Mouse (Mus musculus) right cerebral cortex, postnatal 4 days (tissue): Measurements from ENCODE around the gene Gpi1.
A peak's percentile ranks its signal among the peaks of the same experiment; 100 is the strongest.

Experiments used
- DNase-seq: peaks from one replicate; pipeline ENCODE4 v3.0.0-alpha.2; 2022

Gpi1 gene

DNA sequence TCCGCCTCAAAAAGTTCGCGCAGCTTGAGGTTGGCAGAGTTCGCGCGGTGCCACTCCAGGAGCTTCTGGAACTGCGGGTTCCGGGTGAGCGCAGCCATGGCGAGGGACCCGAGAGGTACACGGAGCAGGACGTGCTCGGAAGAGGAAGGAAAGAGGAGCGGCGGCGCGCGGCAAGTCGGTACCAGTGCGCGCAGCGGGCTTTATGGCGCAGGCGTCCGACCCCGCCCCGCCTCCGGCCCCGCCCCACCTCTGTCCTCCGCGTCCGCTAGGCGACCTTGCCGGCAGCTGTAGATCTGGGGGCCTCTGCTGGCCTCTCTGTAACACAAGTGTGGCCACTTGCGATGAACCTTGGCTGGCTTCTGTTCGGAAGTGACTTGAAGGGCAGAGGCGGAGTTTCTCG is at the start of gene Gpi1:
Gene Gpi1, minus strand, starts transcription at position 221 of the 400 bp plus-strand sequence.
- peak; percentile 75 for DNase-seq

- DNase-seq, result no peak
Observed at GRCm38 (mm10) chr7:34277656-34278055, 47.5 kb upstream of the Gpi1 start.

- DNase-seq, result no peak
Observed at GRCm38 (mm10) chr7:34276066-34276465, 45.9 kb upstream of the Gpi1 start.

DNA sequence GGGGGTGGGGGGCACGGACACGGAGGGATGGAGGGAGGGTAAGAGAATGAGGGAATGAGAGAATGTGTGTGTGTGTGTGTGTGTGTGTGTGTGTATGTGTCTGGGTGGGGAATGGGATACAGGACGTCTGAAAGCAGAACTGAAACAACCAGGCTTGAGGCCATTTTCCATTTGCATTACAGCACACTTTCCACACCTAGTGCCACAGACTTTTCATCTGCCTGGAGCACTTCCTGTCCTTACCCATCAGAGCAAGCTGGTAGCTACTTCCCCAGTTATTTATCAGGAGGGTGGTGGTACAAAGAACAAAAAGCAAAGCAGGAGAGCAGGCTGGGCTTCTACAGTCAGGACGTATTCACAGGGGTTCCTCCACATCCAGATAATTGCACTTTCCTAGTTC is 42.3 kb upstream of the Gpi1 start:
- DNase-seq, result no peak

GRCm38 (mm10) chr7:34268463-34268862 is 38.3 kb upstream of the Gpi1 start:
- DNase-seq, result no peak

- DNase-seq, result no peak
Observed at GRCm38 (mm10) chr7:34266421-34266820, 36.3 kb upstream of the Gpi1 start.

- DNase-seq, result peak; percentile 40
Observed at GRCm38 (mm10) chr7:34265876-34266346, 35.8 kb upstream of the Gpi1 start.

DNA sequence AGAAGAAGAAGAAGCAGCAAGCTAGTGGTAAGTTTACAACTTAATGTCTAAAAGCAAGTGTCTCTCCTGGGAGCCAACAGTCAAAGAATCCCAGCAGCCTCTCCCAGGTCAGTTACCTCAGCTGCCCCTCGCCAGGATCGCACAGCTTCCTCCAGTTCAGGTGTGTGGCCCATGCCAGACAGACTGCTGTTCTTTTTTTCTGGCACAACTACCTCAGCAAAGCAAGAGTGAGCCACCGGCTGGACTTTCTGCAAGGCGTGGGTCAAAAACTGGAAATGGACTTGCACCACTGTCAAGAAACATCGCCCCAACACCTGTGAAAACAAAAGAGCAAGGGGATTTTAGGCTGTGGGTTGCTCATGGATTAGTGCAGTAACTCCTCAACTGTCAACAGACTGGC is 33.3 kb upstream of the Gpi1 start:
- no peak for DNase-seq

DNA sequence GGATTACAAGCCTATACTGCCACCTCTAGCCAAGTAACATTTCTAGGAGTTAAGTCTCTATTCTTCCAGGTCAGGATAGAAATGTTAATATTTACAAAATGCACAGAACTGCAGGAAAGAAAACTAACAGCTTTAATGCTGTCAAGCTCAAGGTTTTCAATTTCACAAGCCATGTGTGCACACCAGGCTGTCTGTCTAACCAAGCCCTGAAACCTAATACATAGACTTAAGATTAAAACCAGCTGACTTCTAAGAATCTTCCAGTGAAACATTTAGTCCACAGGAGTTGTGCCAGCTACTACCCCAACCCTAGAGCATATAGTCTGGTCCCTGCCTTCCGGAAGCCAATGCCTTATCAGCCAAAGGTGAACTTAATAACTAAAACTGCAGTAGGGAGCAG is 28.3 kb upstream of the Gpi1 start:
- DNase-seq, result no peak

DNA sequence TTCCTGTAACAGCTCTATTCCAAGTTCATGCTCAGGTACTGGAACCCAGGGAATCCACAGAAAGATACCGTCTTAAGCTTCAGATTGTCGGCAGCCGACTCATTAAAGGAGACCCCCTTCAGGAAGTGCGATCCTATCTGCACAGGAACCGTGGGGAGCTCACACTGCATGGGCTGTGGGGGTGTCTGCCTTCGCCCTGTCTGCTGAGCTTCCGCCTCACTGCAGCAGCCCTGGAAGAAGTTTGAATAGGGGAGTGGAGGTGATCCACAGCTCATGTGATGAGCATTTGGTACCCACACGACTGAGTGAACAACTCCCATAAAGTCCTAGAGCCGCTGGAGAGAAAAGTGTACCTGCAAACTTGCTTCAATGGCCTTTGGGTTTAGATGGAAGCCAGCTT is 27.1 kb upstream of the Gpi1 start:
- no peak for DNase-seq

DNA sequence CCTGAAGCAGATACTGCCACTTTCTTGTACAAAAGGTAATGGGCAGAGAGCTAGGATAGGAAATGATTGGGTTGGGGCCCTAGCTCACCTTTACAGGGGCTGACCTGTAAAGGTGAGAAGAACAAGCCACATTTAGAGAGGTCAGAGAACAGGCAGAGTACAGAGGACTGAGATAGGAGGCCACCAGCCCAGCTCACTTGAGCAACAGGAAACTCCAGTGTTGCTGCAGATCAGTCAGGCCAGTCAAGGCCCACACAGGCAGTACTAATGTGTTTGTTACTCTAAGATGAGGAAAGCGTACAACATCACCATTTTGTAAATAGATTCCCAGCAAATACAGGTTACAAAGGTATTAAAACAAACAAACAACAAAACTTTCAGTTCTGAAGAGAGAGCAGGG is 25.8 kb upstream of the Gpi1 start:
- DNase-seq, result no peak

DNA sequence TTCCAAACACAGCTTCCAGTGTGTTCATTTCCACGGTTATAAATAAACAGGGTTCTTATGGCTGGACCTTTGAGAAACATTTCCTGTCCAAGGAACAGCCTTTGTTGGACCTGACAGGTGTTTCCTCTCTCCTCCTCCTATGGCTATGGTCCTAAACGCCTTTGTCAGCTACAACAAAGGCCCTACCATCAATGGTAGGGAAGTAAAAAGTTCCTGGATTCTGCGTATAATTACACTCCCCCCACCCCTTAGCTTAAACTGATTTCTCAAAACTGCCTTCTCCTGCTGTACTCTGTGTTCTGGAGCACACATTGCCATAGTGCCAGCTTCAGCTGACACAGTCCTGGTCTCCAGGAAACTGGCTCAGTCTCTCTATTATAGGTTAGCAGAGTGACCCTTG is 25.0 kb upstream of the Gpi1 start:
- DNase-seq, result no peak

GRCm38 (mm10) chr7:34252030-34252429 is 21.9 kb upstream of the Gpi1 start:
- DNase-seq, result no peak

- DNase-seq, result no peak
Observed at GRCm38 (mm10) chr7:34250738-34251137, 20.6 kb upstream of the Gpi1 start, which contains the start of gene Gm6096. TSS of gene Gm6096 (plus strand) at chr7:34251038.

- no peak for DNase-seq
Observed at GRCm38 (mm10) chr7:34246870-34247499, 16.8 kb upstream of the Gpi1 start.

DNA sequence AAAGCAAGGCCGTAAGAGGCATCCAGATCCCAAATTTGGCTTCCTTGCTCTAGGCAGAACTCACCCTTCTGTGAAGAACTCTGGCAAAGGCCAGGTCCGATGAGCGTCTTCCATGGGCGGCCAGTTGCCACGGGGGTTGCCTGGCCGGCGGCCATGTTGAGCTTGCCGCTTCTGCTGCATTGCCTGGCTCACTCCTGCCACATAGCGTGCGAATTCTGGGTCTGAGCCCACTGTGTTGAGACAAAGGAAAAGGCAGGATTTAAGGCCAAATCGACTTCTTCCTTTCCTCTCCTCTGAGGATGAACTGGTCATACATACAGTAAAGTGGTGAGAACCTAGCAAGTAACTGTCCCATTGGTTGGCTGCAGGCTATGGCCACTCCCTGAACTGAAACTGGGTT is 12.0 kb upstream of the Gpi1 start:
- peak; percentile 35 for DNase-seq

DNA sequence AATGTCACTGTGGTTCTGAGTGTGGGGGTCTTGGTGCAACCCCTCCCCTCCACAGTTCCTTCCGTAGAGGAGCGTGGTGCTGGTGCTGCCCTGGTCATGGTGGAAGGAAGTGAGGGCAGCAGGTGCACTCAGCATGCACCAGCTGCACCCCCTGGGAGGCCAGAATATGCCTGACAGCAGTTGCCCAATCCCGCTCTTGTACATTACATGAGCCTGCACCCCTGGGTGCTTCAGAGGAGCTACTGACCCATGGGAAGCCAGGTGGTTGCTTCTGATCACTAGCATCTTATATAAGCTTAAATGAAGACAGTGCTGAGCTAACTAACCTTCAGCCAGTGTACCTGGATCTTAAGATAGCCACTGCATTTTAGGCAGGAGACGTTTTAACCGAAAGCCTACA is 8.0 kb upstream of the Gpi1 start:
- DNase-seq, result no peak

DNA sequence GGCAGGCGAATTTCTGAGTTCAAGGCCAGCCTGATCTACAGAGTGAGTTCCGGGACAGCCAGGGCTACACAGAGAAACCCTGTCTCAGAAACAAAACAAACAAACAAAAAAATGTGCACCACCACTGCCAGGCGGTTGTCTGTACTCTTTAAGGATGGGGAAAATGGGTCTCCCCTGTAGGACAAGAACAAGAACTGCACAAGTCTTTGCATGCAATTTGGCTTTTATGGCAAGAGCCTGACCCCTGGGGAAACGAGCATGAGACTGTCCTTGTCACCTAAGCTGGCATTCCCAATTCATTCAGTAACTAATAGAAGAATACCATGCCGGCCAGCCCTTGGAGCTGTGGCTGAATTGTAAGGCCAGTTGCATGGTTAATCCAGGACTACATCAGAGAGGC is 5.5 kb upstream of the Gpi1 start:
- DNase-seq, result no peak

DNA sequence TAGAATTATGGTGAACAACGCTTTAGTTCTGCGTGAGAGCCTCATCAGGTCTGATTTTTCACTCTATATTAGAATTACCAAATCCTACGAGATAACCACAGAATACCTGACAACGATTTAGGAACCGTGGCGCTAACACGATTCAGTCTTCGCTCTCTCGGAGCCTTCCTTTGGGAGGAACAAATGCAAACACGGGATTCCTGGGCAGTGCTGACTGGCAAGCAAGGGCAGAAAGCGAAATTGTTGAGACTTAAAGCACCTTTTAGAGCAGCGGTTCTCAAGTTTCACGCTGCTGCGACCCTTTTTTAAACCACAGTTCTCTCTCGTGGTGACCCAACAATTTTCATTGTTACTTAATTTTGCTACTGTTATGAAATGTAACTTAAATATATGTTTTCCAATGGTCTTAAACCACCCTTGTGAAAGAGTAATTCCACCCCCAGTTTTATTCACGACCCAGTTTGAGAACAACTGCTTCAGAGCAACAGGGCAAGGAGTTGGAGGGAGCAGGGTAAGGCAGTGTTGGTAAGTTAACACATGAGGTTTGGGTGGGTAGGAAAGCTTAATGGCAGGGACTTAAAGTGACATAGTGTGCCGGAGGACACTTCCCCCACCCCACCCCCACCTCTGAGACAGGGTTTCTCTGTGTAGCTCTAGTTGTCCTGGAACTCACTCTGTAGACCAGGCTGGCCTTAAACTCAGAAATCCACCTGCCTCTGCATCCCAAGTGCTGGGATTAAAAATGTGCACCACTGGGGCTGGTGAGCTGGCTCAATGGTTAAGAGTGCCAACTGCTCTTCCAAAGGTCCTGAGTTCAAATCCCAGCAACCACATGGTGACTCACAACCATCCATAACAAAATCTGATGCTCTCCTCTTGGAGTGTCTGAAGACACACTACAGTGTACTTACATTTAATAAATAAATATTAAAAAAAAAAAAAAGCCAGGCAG is 4.8 kb upstream of the Gpi1 start:
- no peak for DNase-seq

DNA sequence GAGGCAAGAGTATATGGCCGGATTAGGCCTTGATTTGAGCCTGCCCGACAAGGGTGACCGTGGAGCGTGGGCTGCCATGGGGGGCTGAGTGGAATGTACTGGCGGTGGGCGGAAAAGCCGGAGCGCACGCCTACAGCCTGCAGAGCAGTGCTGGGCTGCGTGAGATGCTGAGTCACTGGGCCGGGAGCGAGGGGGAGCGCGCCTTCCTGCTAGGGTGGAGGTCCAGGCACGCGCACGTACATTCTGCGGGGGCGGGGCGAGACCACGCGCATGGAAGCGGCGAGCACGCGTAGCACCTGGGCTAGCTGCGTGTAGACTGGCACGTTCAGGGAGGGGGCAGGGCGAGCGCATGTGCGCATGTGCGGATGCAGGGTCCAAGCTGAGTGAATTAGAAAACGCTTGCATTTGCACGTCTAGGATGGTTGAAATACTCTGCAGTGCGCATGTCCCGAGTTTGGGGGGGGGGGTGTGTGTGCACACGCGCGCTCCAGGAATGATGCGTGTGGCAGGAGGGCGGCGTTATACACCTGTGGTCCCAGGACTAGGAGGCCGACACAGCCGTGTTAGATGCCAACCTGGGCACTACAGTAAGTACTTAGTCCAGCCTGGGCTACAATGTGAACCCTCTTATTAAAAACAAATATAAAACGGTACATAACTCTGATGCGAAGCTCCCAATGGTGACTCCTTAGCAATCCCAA is 3.9 kb upstream of the Gpi1 start:
- DNase-seq, result peak; percentile 99

DNA sequence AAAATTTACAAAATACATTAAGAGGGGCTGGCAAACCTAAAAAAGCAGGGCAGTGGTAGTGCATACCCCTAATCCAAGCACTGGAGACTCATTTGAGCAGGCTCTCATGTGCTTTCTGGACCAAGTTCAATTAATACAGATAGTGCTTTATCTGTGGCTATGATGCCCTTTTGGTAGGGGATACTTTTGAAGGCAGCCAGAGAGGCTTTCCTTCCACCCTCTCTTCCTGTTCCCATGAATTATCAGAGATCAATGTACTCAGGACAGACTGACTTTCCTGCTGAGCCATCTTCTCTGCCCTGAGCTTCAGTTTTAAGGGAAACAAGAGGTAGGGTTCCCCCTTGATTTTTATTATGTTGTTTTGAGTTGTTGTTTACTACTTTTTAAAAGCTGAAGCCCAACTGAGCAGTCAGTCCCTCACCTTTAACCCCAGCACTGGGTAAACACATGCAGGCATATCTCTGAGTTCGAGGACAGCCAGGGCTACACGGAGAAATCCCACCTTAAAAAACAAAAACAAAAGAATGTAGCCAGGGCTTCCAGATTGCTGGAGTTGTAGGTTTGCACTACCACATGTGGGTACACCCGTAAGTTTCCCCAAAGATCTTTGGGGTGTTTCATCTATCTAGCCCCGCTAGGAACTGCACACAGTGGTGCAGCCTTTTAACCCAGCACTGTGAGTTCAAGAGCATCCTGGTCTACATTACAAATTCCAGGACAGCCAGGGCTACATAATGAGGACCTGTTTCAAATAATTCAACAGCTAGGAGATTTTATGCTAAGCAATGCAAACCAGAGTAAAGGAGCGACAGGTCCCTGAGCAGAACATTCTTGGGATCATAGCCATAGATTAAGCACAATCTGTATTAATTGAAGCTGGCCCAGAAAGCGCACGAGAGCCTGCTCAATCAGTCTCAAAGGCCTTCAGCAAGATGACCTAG is 2.9 kb upstream of the Gpi1 start:
- no peak for DNase-seq

GRCm38 (mm10) chr7:34229691-34230111 is 435 bp downstream of the Gpi1 start:
- DNase-seq, result peak; percentile 48
